Mouse (Mus musculus) small intestine, adult 10 weeks (tissue): Measurements from ENCODE around the gene Dgat2. TPM values are rescaled to one million over a fixed set of nuclear protein-coding genes. Genes with fewer than 3 reads are reported as not detected.

Experiments used
- polyA plus RNA-seq: library from polyadenylated mRNA; stranded (reverse); fragments of 350-450 nt; fragmentation: Illumina TruSeq; extraction: RNeasy Lipid Tissue Mini Kit (QIAGEN cat#74804); gene quantifications from one replicate; pipeline ENCODE4 v1.2.3, GENCODE M21; 2014; ENCODE audit warnings: low replicate concordance

The Dgat2 gene
- 37.5 TPM for polyA plus RNA-seq

GRCm38 (mm10) chr7:99182432-99183172 is at the start of gene Dgat2:
Dgat2 (minus strand) TSS chr7:99182719.

DNA sequence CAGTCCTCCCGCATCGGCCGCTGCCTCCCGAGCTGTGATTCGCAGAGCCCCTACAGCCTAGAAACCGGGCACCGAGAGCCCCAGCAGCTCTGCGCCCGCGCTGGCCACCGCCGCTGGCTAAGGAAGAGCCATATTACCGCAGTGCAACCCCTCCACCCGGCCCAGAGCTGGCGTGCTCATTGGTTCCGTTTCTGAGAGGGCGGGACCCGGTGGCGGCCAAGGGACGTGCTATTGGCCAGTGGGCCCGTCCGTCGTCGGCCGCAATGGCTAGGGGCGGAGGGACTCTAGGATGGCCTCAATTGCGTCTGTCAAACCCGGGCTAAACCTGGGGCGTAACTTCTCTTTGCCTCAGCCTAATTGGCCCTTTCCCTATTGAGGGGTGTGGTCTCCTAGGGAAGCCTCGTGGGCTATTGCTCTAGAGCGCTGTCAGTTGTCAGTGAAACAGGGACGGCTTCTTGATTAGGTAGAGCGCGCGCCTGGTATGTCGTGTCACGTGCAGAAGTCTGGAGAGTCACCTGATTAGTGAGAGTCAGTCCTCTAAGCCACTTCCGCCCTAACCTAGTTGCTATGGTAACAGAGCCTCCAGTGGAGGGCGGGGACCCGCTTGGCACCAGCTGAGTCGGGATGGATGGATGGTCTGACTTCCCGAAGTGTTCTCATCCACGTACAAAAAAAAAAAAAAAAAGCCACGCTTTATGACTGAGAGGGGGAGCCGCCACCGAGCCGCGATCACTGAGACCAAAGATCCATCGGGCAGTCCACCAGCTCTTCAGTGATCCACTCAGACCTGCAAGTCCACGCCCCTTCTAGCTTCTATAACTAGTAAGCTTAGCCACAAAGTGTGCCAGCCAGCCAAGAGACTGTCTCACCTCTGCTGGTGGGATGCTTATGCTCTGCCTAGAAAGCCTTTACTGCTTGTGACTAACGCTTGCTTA is 41.3 kb downstream of the Dgat2 start, which contains the start of gene Uvrag:
Gene Uvrag (minus strand): TSS at position 158 of the 935 bp plus-strand sequence.

Other genes with a start within 250 kb of the Dgat2 start
- 7.9 TPM for gene Uvrag, start 41.6 kb downstream of the Dgat2 start, polyA plus RNA-seq
- 26.9 TPM for gene Mogat2, start 55.9 kb upstream of the Dgat2 start, polyA plus RNA-seq
- 0.22 TPM for gene Map6, start 84.7 kb upstream of the Dgat2 start, polyA plus RNA-seq
- gene Serpinh1, start 170.5 kb upstream of the Dgat2 start, polyA plus RNA-seq = 13.3 TPM
- 0.11 TPM for gene Gdpd5, start 198.7 kb upstream of the Dgat2 start, polyA plus RNA-seq